Mouse (Mus musculus): ENCODE results near the gene C1qtnf1.

Gene C1qtnf1

GRCm38 (mm10) chr11:118436471-118436935 lies 8.5 kb downstream of the C1qtnf1 start:
- in situ Hi-C loops (cut with MboI, MseI), result no loop called here

GRCm38 (mm10) chr11:118438665-118439414 lies 10.8 kb downstream of the C1qtnf1 start:
- in situ Hi-C loops (cut with MboI, MseI), result no loop called here

GRCm38 (mm10) chr11:118442691-118443090 lies 14.7 kb downstream of the C1qtnf1 start:
- in situ Hi-C loops (cut with MboI, MseI), result no loop called here

GRCm38 (mm10) chr11:118443201-118443970 lies 15.4 kb downstream of the C1qtnf1 start:
- in situ Hi-C loops (cut with MboI, MseI), result no loop called here

- in situ Hi-C loops (cut with MboI, MseI), result loop anchor here (5.0 kb wide), 1 partner anchor 36 kb away; no protein-coding TSS in a partner anchor
Measured at GRCm38 (mm10) chr11:118445843-118446242, 17.8 kb downstream of the C1qtnf1 start.

DNA sequence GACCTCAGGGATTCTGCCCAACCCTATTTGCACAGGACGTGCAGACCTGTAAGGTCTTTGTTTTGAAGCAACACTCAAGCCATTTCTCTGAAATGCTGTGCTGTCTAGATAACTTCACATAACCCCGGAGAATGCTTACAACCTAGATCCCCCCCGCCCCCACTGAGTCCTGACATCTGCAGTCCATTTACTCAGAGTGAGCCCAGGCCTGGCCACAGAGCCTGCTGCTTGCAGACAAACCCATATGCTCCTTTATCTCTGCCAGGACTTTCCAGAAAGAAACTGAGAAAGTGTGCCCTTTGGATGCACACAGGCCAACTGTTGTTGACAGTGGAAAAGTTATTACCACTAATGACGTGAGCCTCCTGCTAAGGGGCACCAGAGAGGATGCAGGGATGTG lies 19.3 kb downstream of the C1qtnf1 start:
- in situ Hi-C loops (cut with MboI, MseI), result loop anchor here (5.0 kb wide), 1 partner anchor 35 kb away; no protein-coding TSS in a partner anchor

DNA sequence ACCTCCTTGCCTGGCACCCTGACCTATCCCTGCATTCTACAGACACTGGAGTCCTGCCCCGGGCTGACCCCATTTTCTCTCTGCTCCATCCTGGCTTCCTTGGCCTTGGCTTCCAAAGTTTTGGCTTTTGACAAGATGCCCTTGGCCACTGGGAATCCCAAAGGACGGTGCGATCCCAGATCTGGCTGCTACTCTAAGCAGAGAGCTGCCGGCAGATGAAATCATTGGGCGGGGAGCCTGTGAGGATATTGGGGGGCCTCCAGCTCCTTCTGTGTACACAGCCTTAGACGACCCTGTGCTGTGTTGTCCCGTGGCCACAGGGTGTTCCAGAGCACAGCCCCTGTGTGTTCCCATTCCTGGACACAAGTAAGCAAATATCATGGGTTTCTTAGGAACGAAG lies 20.4 kb downstream of the C1qtnf1 start:
- in situ Hi-C loops (cut with MboI, MseI), result loop anchor here (5.0 kb wide), 1 partner anchor 34 kb away; no protein-coding TSS in a partner anchor

- in situ Hi-C loops (cut with MboI, MseI), result no loop called here
Measured at GRCm38 (mm10) chr11:118451211-118451610, 23.2 kb downstream of the C1qtnf1 start.

GRCm38 (mm10) chr11:118452955-118453354 lies 25.0 kb downstream of the C1qtnf1 start:
- in situ Hi-C loops (cut with MboI, MseI), result no loop called here

- in situ Hi-C loops (cut with MboI, MseI), result no loop called here
Measured at GRCm38 (mm10) chr11:118453886-118454671, 26.1 kb downstream of the C1qtnf1 start.

DNA sequence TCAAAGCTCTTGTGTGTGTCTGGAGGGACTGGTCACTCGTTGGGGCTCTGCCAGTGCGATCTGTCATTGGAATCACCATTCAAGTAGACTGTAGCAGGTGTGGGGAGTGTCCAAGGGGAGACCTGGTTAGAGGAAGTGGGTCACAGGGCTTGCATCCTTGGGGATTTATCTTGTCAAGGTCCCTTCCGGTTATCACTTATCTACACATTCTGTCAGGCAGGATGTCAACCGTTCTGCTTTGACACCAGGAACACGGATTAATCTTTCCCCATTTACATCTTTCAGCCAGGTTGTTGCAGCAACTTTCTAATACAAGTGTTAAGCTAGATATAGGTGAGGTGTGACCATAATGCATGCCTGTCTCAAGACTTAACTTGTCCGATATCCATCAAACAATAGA lies 27.8 kb downstream of the C1qtnf1 start:
- in situ Hi-C loops (cut with MboI, MseI), result no loop called here

DNA sequence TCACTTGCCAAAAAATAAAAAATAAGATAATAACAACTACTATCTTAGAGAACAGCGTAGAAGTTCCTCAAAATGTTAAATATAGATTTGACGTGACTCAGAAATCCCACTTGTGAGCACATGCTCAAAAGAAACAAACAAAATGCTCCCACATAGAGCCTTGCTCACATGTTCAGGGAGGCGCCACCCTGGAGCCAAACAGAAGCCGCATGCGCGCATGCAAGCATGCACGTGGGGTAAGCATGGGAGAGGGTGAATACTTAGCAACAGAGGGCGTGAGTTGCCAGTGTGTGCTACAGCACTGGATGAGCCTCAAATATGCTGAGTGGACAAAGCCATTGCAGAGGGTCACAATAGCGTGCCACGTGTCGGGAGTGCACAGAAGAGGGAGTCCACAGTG lies 28.9 kb downstream of the C1qtnf1 start:
- in situ Hi-C loops (cut with MboI, MseI), result no loop called here

GRCm38 (mm10) chr11:118459051-118459450 lies 31.0 kb downstream of the C1qtnf1 start:
- in situ Hi-C loops (cut with MboI, MseI), result no loop called here

DNA sequence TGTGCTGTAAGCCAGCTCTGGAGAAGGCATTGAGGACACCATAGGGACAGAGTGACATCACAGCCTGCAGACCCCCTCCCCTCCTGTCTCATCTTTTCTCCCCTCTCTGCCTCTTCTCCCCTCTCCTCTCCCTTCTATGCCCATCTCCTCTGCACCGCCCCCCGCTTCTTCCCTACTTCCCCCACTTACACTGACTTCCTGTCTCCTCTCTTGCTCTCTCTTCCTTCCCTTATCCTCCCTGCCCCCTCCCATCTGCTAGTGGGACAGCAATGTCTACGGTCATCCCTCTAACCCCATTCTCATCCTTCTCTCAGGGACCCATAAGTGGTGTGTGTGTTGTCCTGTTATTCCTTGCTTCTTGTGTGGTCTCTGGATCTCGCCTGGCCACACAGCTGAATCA lies 31.5 kb downstream of the C1qtnf1 start:
- in situ Hi-C loops (cut with MboI, MseI), result no loop called here

DNA sequence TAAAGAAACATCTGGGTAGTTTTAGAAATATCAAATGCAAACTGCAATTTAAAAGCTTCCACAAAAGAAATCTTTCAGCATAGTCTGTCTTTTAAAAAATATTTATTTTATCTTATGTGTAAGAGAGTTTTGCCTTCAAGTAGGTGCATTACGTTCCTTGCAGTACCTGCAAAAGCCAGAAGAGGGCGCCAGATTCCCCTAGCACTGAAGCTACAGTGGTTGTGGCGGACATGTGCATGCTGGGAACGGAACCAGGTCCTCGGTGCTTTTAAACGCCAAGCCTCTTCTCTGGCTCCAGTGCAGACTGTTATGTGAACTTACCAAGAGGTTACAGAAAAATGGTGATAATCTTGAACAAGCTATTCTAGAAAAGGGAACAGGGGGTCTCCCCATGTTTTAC lies 32.3 kb downstream of the C1qtnf1 start:
- in situ Hi-C loops (cut with MboI, MseI), result no loop called here

DNA sequence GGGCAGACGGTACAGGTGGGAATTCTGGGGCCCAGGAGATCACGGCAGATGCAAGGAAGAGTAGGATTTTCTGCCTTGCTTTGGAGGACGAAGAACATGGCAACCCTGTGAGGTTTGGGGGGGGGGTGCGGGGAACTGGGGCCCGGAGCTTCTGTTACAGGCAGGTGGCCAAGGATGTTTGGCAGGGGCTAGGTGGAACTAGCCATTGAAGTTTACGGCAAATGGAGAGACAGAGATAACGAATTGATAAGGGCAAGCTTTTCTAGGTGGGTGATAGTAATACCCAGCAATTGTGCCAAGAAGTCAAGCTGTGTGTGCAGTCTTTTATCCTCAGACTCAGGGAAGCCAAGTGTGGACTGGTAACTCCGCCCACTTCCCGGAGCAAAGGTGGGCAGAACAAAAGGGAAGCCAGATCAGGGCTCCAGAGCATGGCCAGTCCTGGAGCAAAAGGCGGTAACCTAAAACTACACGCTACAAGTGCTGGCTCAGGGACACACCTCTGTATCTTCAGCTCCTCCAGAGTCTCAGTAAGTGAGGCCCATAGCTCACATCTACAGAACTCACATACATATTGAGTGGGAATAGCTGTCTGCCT lies 39.5 kb downstream of the C1qtnf1 start:
- in situ Hi-C loops (cut with MboI, MseI), result no loop called here

DNA sequence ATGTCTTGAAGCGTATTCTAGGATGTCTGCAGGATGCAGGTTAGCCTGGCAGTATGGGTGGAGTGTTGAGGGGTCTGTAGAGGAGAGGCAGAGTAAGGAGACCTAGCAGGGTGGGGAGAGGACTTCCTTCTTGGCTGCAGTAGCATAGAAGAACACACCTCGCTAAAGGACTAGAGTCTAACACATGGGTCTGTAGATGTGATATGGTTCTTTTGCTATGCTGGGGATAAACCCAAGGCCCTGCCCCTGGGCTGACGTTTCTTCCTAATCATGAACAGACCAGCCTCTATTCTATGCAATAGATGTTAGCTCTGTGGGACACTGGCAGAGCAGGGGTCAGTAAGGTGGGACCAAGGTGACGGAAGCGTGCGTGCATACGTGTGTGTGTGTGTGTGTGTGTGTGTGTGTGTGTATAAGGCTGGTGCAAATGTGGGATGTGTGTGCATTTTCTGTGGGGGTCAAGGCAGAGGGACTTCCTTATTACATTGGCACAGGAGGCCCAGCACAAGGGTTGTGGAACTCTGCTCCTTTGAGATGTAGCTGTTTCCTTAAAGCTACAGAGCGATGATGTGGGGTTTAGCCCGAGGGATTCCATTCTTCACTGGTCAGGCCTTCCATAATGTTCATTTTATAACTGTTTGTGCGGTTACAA lies 41.6 kb downstream of the C1qtnf1 start:
- in situ Hi-C loops (cut with MboI, MseI), result loop anchor here (10.0 kb wide), 1 partner anchor 655 kb away; no protein-coding TSS in a partner anchor

- in situ Hi-C loops (cut with MboI, MseI), result loop anchor here (10.0 kb wide), 1 partner anchor 654 kb away; no protein-coding TSS in a partner anchor
Measured at GRCm38 (mm10) chr11:118470234-118470966, 42.4 kb downstream of the C1qtnf1 start.

- in situ Hi-C loops (cut with MboI, MseI), result loop anchor here (10.0 kb wide), 1 partner anchor 653 kb away; no protein-coding TSS in a partner anchor
Measured at GRCm38 (mm10) chr11:118471676-118472075, 43.7 kb downstream of the C1qtnf1 start.

- in situ Hi-C loops (cut with MboI, MseI), result loop anchor here (10.0 kb wide), 1 partner anchor 652 kb away; no protein-coding TSS in a partner anchor
Measured at GRCm38 (mm10) chr11:118473161-118473560, 45.2 kb downstream of the C1qtnf1 start.
